Mouse (Mus musculus): ENCODE results near the gene Olfr645.

The Olfr645 gene

GRCm38 (mm10) chr7:104085365-104085764 is at the start of gene Olfr645:
Olfr645 (minus strand) TSS chr7:104085465.
- no peak for DNase-seq

DNA sequence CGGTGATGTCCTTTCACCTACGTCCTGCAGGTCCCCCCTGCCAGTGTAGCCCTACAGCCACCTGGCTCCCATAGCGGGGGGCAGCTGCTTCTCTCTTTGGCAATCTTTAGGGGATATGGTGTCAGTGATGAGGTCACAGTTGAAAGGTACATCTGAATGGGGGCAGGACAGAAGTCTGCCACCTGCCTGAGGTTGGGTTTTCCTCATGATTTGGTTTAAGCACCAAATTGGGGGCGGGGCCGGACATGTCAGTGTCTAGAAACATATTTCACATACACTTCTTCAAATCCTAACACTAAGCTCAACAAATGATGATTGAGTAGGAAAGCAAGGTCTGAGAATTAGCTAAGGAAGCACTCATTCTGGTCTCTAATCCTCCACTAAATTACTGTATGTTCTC is 44.5 kb upstream of the Olfr645 start, which contains the start of gene Ubqln5:
Gene Ubqln5 (minus strand): TSS at position 101 of the 400 bp plus-strand sequence.
- no peak for DNase-seq

DNA sequence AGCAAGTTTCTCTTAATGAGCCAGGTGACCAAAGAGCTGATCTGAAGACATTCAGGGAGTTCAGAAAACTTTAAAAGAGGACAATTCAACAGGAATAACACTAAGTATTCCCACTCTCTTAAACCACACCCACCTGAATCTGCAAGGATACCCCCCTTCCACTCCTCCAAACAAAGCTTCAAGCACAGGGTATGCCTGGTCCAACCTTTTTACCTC is 19.4 kb upstream of the Olfr645 start, which contains the start of gene Olfr646:
Gene Olfr646 (plus strand): TSS at position 117 of the 216 bp plus-strand sequence.
- DNase-seq, result no peak

DNA sequence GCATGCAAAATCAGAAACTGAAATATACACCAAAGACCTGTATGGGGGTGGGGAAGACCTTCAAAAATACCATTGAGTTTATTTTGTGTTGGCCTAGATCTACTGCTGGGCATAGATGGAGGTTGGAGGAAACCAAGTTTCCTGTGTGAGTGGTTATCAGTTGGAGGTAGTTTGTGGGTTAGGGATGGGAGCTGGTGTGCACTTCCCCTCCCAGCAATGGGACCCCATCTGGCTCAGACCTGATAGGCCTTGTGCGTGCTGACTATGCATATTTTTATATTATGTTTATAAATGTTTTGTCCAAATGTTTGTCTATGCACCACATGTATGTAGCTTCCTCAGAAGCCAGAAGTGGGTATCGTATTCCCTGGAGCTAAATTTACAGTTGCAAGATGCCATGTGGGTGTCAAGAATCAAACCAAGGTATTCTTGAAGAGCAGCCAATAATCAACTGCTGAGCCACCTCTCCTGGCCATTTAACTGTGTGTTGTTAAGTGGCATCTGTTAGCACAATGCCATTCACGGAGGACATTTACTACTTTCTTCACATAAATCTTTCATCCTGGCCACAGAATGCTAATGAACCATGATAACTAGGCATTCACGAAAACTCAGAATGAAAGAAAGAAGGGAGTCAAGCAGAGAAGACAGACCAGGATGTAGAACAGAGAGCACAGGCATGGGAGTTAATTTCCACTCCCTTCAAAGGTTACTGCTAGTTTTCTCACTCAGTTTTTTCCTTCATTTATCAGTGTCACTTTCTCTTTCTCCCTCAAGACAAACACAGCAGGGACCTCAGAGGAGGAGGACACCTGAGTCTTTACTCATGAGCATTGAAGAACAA is 18.9 kb upstream of the Olfr645 start:
- DNase-seq, result no peak

DNA sequence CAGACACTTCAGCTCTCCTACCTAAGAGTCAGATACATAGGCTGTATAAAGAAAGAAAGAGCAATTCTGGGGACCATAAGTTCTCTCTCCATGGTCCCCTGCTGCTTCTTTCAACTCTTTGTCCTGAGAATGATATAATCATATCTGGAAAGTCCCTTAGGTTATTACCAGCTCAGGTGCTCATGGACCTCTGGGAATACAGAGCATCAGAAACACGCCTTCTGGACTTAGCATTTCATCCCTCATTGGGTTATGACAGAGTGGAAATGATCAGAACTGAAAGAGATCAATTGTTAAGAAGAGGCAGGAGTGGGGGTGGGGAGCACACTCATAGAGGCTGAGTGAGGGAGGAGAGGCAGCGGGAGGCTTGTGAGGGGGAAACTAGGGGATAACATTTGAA is 13.5 kb downstream of the Olfr645 start, which contains the start of gene Olfr644:
Gene Olfr644 (minus strand): TSS at position 101 of the 400 bp plus-strand sequence.
- DNase-seq, result no peak

GRCm38 (mm10) chr7:104061345-104061744 is 23.9 kb downstream of the Olfr645 start, which contains the start of gene 4930516K23Rik:
4930516K23Rik (minus strand) TSS chr7:104061445.
- DNase-seq, result no peak

DNA sequence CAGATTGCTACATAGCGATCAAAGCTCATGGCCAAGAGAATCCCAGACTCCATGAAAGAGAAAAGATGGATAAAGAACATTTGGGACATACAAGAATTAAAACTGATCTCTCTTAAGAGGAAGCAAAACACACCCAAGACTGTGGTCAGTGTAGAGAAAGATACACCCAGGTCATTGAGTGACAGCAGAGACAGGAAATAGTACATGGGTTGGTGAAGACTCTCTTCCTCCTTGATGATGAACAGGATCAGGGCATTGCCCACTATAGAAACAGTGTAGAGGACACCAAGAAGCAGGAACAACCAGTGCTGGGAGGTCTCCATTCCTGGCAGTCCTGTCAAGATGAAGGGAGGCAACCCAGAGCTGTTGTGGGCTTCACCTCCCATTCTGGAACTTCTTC is 26.1 kb downstream of the Olfr645 start:
- DNase-seq, result no peak

- DNase-seq, result no peak
Observed at GRCm38 (mm10) chr7:104052566-104052965, 32.7 kb downstream of the Olfr645 start, which contains the start of gene Olfr642. Olfr642 (minus strand) TSS chr7:104052666.

DNA sequence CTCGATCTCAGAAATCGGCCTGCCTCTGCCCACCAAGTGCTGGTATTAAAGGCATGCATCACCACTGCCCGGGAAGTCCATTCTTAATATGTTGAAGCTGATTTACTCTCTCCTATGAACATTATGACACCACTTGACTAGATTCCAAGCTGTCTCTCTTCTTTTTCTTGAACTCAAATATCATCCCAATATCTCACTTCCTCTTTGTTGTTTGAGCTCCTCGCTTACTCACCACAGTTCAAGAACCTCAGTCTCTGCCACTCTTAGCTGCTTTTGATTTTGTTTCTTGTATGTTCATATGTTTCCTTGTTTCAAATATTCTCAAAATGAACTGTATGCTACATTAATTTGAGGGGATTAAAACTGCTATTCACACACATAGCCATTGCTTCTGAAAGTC is 34.5 kb downstream of the Olfr645 start:
- DNase-seq, result no peak

DNA sequence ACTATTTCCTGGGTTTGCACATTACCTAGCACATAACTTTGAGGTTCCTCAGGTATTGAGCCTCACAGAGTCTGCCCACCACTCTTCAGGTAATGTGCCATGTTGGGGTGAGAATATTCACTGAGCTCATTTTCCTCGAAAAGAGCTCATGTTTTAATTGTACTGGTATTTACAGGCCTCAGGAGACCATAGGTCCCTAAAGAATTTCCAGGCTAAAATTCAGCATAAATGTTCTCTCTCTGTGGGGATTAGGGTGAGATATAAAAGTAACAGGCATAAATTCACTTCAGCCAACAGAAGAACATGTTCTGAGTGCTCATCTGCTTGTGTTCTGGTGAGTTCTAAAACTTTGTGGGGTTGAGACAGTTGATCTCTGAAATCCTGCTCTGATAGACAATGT is 50.1 kb downstream of the Olfr645 start, which contains the start of gene Olfr641:
Gene Olfr641 (plus strand): TSS at position 301 of the 400 bp plus-strand sequence.
- no peak for DNase-seq
